Mouse (Mus musculus): ENCODE data around the gene Cacna2d4.
A peak's percentile ranks its signal among the peaks of the same experiment; 100 is the strongest.

The Cacna2d4 gene

GRCm38 (mm10) chr6:119224451-119225195 lies 11.7 kb upstream of the Cacna2d4 start:
- DNase-seq = no peak

- DNase-seq = no peak
Measured at GRCm38 (mm10) chr6:119225226-119225625, 11.1 kb upstream of the Cacna2d4 start.

- no peak for DNase-seq
Measured at GRCm38 (mm10) chr6:119225731-119226130, 10.6 kb upstream of the Cacna2d4 start.

GRCm38 (mm10) chr6:119227001-119227400 lies 9.3 kb upstream of the Cacna2d4 start:
- no peak for DNase-seq

GRCm38 (mm10) chr6:119228861-119229603 lies 7.3 kb upstream of the Cacna2d4 start:
- DNase-seq = no peak

- no peak for DNase-seq
Measured at GRCm38 (mm10) chr6:119233066-119233465, 3.3 kb upstream of the Cacna2d4 start.

GRCm38 (mm10) chr6:119235441-119235840 lies 885 bp upstream of the Cacna2d4 start:
- no peak for DNase-seq

- peak in 1 of 2 experiments; percentile 21 for DNase-seq
Measured at GRCm38 (mm10) chr6:119237427-119237989, 1.2 kb downstream of the Cacna2d4 start.

GRCm38 (mm10) chr6:119239341-119240005 lies 3.1 kb downstream of the Cacna2d4 start:
- DNase-seq = no peak

GRCm38 (mm10) chr6:119240256-119240655 lies 3.9 kb downstream of the Cacna2d4 start:
- DNase-seq = no peak

GRCm38 (mm10) chr6:119240871-119241705 lies 4.8 kb downstream of the Cacna2d4 start:
- no peak for DNase-seq

GRCm38 (mm10) chr6:119246082-119246481 lies 9.8 kb downstream of the Cacna2d4 start:
- no peak for DNase-seq

- DNase-seq = no peak
Measured at GRCm38 (mm10) chr6:119248578-119248977, 12.3 kb downstream of the Cacna2d4 start.

GRCm38 (mm10) chr6:119249726-119250125 lies 13.4 kb downstream of the Cacna2d4 start:
- DNase-seq = no peak

GRCm38 (mm10) chr6:119251704-119252103 lies 15.4 kb downstream of the Cacna2d4 start:
- no peak for DNase-seq

- DNase-seq = no peak
Measured at GRCm38 (mm10) chr6:119276713-119277112, 40.4 kb downstream of the Cacna2d4 start.

GRCm38 (mm10) chr6:119280761-119281160 lies 44.4 kb downstream of the Cacna2d4 start:
- DNase-seq = no peak

- no peak for DNase-seq
Measured at GRCm38 (mm10) chr6:119301310-119301709, 65.0 kb downstream of the Cacna2d4 start.

- DNase-seq = no peak
Measured at GRCm38 (mm10) chr6:119303331-119303730, 67.0 kb downstream of the Cacna2d4 start.

- DNase-seq = no peak
Measured at GRCm38 (mm10) chr6:119307867-119308413, 71.6 kb downstream of the Cacna2d4 start.

GRCm38 (mm10) chr6:119310176-119310575 lies 73.8 kb downstream of the Cacna2d4 start:
- DNase-seq = no peak

- no peak for DNase-seq
Measured at GRCm38 (mm10) chr6:119312381-119312780, 76.1 kb downstream of the Cacna2d4 start.
